Mouse (Mus musculus) neutrophil, adult 5-6 weeks (primary cell): Measurements from ENCODE around the gene Hoxb2. TPM values are rescaled to one million over a fixed set of nuclear protein-coding genes. Genes with fewer than 3 reads are reported as not detected.

ENCODE experiments used
- ATAC-seq: fragments of 151-379, 151-347 bp; 2 replicates; pipeline ENCODE4 v1.8.0; 2017; ENCODE audit warnings: mild to moderate bottlenecking, moderate TSS enrichment; ENCODE audit not compliant: insufficient number of reproducible peaks, poor library complexity, low FRiP score, severe bottlenecking; ENCODE audit errors: extremely low read depth
- total RNA-seq: library from RNA; stranded (forward); fragments of 200-1000 nt; gene quantifications from 2 replicates; pipeline ENCODE4 v1.2.3, GENCODE M21; 2017

The Hoxb2 gene
- total RNA-seq, 1 experiment from 2014 or later, result not detected

DNA sequence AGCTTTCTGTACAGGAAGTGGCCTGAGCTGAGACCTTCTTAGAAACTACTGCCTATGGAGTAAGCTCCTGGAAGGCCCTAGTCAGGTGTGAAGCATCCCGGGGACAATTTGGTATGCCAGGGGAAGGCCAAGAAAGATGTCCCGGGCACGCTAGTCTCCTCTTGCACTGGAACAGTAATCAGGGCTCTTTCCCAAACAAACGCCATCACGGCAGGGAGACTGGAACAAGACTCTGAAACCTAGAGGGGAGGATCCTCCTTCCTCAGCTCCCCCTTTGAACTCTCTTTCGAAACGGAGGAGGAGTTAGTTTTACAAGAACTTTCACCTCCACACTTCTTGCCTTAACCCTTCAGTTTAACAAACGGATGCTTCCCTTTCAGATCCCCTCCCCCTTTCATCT is 18.2 kb upstream of the Hoxb2 start:
- ATAC-seq, result no peak

- ATAC-seq, result no peak
Measured at GRCm38 (mm10) chr11:96332618-96333032, 17.7 kb upstream of the Hoxb2 start.

DNA sequence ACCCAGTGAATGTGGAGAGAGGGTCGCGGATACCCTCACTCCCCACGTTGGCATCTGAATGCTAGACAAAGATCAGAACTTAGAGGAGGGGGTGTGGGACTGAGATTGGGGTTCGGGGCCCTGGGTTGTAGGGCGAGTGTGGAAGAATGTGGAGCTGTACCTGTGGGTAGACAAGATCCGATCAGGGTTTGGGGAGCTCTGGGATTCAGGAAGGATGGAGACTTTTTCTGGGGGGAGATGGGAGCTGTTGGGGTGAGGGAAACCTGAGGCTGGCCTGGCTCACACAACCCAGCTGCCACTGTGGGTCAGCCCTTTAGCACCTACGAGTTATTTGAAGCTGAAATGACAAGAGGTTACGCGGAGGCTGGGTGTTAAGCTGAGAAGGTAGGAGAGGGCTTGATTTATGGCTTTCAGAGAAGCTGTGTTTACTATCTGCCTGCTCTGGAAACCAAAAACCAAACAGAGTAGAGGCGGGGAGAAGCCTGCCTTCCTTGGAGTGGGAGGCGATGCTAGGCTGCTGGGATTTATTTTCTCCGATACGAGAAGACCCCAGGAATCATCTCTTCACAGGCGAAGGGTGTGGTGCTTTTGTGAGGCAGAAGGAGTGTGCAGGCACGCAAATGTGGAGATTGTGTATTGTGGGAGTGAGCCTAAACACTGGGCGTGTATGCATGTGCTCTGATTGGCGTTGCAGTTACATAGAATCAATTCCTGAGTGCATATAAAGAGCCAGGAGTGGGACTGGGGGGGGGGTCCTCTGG is 16.9 kb upstream of the Hoxb2 start:
- no peak for ATAC-seq

DNA sequence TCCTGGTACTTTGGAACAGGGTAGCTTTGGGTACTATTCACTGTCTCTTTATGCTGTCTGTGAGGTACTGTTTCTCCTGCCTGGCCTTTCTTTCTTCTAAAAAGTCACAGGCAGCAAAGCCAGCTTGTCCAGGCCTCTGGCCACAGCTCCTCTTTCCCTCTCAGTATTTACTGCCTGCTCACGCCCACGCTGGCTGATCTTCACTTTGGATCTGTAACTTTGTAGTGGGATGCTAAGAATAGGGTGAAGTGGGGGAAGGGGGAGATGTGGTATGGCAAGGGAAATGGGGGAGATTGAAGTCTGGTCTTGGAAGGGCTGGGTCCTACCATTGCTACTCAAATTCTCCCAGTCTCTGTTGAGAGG is 16.3 kb upstream of the Hoxb2 start:
- ATAC-seq, result no peak

DNA sequence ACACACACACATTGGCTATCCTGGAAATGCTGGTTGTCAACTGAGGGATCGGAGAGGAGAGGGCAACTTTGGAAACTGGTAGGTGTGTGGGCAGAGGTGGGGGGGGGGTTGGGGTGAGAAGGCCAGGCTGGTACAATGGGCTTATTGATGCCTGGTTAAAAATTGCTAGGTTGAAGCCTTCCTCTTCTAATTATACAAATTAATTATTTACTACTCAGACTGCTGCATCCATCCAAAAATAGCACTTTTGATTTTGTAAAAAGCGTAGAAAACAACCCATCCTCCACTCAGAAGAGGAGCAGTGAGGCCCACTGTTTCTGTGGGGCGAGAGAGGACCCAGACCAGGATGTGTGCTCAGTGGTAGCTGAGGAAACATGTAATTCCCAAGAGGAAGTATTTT is 15.3 kb upstream of the Hoxb2 start:
- ATAC-seq, result no peak

DNA sequence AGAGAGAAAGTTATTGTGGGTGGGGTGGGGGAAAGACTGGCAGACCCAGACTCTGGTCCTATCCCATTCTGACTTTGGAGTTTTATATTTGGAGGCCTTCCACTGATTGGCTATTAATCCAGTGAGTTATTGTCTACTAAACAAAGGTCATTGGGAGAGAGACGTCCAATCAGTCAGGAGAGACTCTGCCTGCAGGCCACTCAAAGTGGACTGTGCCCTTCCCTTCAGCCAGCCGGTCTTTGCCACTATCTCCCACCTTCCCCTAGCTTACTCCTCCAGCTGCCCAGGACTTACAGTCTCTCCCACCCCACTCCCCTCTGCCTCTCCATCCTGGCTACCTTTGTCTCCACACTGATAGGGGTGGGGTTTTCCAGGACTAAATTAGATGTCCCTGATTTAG is 13.7 kb upstream of the Hoxb2 start:
- no peak for ATAC-seq

DNA sequence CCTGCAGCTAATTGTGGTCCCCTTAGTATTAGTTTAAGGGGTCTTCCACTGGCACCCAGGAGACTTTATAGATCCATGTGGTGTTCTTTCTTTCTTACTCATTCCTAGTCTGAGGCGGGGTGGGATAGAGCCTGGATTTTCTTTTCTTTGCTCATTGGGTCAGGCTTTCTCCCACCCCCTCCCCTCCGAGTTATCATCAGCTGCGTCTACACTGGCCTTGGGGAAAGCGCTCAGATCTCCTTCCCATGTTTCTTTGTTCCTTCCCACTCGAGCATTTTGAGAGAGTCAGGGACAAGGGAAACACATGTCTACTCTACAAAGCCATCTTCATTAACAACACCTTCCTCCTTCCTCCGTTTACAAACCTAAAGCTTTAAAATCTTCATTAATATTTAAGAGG is 13.3 kb upstream of the Hoxb2 start:
- no peak for ATAC-seq

GRCm38 (mm10) chr11:96338957-96339855 is 11.1 kb upstream of the Hoxb2 start:
- no peak for ATAC-seq

GRCm38 (mm10) chr11:96340698-96341365 is 9.5 kb upstream of the Hoxb2 start:
- no peak for ATAC-seq

GRCm38 (mm10) chr11:96341701-96342575 is 8.4 kb upstream of the Hoxb2 start:
- ATAC-seq, result no peak

DNA sequence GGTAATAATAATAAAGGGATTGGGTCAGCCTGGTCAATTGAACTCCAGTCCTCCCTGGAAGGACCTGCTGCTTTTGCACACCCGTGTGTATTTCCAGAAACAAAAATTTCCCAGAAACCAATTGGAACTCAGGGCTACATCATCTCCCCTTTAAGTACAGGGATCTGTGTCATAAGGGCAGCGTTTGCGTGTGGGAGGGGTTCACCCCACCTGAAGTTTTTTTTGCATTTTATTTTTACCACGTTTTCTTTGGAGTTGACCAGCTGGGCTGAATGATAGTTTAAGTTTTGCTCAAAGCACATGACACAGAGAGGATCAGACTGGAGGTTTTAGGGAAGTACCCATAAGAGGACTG is 7.8 kb upstream of the Hoxb2 start:
- ATAC-seq, result no peak

DNA sequence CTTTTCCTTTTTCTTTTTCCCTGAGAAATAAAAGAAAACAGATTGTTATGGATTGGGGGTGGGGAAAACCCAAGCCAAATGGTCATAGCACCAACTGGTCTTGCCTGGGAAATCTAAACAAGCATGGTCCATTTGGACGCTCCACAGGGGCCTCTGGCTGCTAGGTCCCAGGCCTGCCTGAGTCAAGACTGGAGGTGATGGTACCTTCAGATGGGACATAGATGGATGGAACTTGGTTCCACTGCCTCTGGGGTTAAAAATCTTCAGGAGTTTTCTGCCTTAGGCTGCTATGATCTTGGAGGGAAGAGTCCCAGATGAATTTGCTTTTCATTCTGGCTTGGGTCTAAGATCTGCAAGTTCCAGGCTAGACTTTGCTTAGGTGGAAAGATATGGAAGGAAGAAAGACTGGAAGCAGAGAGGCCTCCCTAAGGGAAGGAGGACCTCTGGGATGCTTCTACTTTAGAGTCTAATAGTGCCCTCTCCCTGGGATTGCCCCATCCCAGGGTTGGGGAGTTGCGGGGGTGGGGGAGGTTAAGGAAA is 7.0 kb upstream of the Hoxb2 start:
- ATAC-seq, result no peak

DNA sequence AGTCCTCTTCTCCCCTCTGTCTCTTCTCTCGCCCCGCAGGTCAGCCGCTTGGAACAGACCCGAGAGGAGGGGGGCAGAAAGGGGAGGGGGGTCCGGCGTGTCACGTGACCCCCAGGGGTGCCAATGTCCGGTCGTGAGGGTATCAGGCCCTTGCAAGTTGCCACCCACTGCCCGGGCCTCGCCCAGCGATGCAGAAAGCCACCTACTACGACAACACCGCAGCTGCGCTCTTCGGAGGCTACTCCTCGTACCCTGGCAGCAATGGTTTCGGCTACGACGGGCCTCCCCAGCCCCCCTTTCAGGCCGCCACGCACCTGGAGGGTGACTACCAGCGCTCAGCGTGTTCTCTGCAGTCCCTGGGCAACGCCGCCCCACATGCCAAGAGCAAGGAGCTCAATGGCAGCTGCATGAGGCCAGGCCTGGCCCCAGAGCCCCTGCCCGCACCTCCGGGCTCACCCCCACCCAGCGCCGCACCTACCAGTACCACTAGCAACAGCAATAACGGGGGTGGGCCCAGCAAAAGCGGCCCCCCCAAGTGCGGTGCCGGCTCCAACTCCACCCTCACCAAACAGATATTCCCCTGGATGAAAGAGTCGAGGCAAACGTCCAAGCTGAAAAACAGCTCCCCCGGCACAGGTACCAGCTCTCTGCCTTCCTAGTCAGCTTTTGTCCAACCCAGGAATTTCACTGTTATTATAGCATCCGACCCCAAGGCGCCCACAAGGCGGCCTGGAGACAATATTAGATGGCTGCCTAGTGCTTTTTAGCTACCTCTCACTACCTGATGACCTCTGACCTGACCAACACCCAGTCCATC is 6.1 kb upstream of the Hoxb2 start:
- ATAC-seq, result no peak

DNA sequence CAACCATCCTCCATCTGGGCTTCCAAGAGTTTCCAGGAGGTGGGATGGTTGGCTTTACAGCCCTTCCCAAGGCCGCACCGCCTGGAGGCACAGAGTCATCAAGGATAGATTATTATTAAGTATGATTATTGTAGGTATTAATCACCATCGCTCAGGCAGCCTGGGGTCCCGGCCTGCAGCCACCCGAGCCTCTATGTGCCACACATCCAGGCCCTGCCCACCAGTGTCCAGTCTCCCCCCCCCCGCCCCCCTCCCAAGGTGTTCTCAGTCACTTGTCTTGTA is 5.5 kb upstream of the Hoxb2 start:
- no peak for ATAC-seq

DNA sequence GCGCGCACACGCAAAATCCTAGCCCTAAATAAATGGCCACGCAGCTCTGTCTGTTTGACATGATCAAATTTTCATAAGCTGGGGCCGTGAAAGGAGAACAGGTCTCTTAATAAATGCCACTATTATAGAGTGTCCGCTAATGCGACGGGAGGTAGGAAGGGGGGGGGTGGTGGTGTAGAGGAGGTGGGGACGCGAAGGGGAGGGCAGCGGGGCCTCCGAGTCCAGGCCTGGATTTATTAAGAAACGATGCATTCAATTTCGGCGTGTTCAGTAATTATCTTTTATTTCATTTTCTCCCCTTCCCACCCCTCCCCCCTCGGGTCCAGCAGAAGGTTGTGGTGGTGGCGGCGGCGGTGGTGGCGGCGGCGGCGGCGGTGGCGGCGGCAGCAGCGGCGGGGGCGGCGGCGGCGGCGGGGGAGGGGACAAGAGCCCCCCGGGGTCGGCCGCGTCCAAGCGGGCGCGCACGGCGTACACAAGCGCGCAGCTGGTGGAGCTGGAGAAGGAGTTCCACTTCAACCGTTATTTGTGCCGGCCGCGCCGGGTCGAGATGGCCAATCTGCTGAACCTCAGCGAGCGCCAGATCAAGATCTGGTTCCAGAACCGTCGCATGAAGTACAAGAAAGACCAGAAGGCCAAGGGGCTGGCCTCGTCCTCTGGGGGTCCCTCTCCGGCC is 5.0 kb upstream of the Hoxb2 start:
- ATAC-seq, result no peak

DNA sequence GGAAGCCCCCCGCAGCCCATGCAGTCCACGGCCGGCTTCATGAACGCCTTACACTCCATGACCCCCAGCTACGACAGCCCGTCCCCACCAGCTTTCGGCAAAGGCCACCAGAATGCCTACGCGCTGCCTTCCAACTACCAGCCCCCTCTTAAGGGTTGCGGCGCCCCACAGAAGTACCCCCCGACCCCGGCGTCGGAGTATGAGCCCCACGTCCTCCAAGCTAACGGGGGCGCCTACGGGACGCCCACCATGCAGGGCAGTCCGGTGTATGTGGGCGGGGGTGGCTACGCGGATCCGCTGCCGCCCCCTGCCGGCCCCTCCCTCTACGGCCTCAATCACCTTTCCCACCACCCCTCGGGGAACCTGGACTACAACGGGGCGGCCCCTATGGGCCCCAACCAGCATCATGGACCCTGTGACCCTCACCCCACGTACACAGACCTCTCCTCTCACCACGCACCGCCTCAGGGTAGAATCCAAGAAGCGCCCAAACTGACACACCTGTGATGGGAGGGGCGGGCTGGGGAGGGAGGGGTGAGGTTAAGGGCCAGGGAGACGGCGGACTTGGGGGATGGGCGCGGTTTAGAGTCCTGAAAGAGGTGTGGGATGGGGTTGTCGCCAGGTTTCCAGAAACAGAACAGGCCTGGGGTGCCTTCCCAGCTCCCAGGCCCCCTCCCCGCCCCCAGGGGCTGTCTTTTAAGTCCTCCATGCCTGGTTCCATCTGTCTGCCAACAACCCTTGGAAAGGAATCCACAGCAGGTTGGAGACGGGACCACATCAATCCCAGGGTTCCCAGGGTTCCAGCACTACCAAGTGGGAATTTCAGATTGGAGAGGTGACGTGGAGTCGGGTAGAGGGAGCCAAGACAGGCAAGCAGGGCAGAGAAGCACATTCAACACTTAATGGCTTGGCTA is 4.2 kb upstream of the Hoxb2 start:
- no peak for ATAC-seq
